Mouse (Mus musculus) C2C12 (cell line): Measurements from ENCODE around the gene Gfra4. TPM values are rescaled to one million over a fixed set of nuclear protein-coding genes. Genes with fewer than 3 reads are reported as not detected.

Source experiments
- H3K27me3 ChIP-seq: one replicate; pipeline ENCODE4 v1.6.1; 2011; ENCODE audit not compliant: control insufficient read depth, insufficient read depth, insufficient read length
- H3K36me3 ChIP-seq: one replicate; pipeline ENCODE4 v1.6.1; 2011; ENCODE audit not compliant: control insufficient read depth, insufficient read depth
- H3K4me3 ChIP-seq: one replicate; pipeline ENCODE4 v1.5.1; 2011; ENCODE audit warnings: mild to moderate bottlenecking, control low read depth; ENCODE audit not compliant: poor library complexity, insufficient read depth, severe bottlenecking
- H3K79me2 ChIP-seq: one replicate; pipeline ENCODE4 v1.6.1; 2011; ENCODE audit not compliant: control insufficient read depth, insufficient read depth
- H3K79me3 ChIP-seq: one replicate; pipeline ENCODE4 v1.6.1; 2011; ENCODE audit warnings: low read depth, control low read depth
- H3ac ChIP-seq: one replicate; pipeline ENCODE3; 2011; ENCODE audit warnings: low read depth; ENCODE audit not compliant: control insufficient read depth, insufficient read length
- CEBPB ChIP-seq: IDR thresholded peaks from one replicate; pipeline ENCODE4 v1.6.1; 2011; ENCODE audit warnings: low read depth, mild to moderate bottlenecking, control low read depth, moderate library complexity
- CTCF ChIP-seq: IDR thresholded peaks from one replicate; pipeline ENCODE4 v1.5.1; 2011; ENCODE audit not compliant: control insufficient read depth, insufficient read depth, insufficient read length
- FOSL1 ChIP-seq: IDR thresholded peaks from one replicate; pipeline ENCODE4 v1.8.0; 2011; ENCODE audit warnings: mild to moderate bottlenecking, low read length; ENCODE audit not compliant: poor library complexity, insufficient read depth, severe bottlenecking
- MAX ChIP-seq: IDR thresholded peaks from one replicate; pipeline ENCODE4 v1.6.1; 2011; ENCODE audit warnings: mild to moderate bottlenecking, control low read depth
- MYOD1 ChIP-seq: IDR thresholded peaks from one replicate; pipeline ENCODE4 v1.6.1; 2011; ENCODE audit warnings: low read depth; ENCODE audit not compliant: control insufficient read depth, insufficient read length
- MYOG ChIP-seq: IDR thresholded peaks from one replicate; pipeline ENCODE4 v1.6.1; 2011; ENCODE audit not compliant: control insufficient read depth, insufficient read length; ENCODE audit errors: extremely low read depth
- USF1 ChIP-seq: IDR thresholded peaks from one replicate; pipeline ENCODE4 v1.6.1; 2011; ENCODE audit warnings: low read depth, mild to moderate bottlenecking, control low read depth, moderate library complexity
- polyA plus RNA-seq: library from polyadenylated mRNA; unstranded; fragments of >200 nt; fragmentation: generic; extraction: Trizol; gene quantifications from one replicate; pipeline ENCODE4 v1.2.1, GENCODE M21; 2012; ENCODE audit warnings: missing spikeins

The Gfra4 gene
- polyA plus RNA-seq, 1 experiment: 0.33 TPM

GRCm38 (mm10) chr2:131053851-131054645 is 11.2 kb upstream of the Gfra4 start:
- H3K4me3 ChIP-seq: no peak overlapping the region
- no peaks in the 10 kb centered on the region for H3K79me3 ChIP-seq
- no peak overlapping the region for H3ac ChIP-seq
- TF ChIP-seq MAX: no peak
- no peak for TF ChIP-seq USF1
- TF ChIP-seq MYOG: no peak
- no peak for TF ChIP-seq FOSL1
- no peak for TF ChIP-seq MYOD1
- H3K27me3 ChIP-seq: peaks cover 34% of the 10 kb centered on the region
- H3K36me3 ChIP-seq: no peaks in the 10 kb centered on the region
- no peaks in the 10 kb centered on the region for H3K79me2 ChIP-seq

- Histone ChIP-seq H3K79me3 (no peaks in the 10 kb centered on the region), H3K79me2 (no peaks in the 10 kb centered on the region), H3ac (no peak overlapping the region), H3K27me3 (peaks cover 34% of the 10 kb centered on the region), H3K4me3 (no peak overlapping the region), H3K36me3 (no peaks in the 10 kb centered on the region)
- TF ChIP-seq MYOD1 (no peak), USF1 (no peak), MYOG (no peak), FOSL1 (no peak), CEBPB (no peak), MAX (no peak), CTCF (no peak)
Observed at GRCm38 (mm10) chr2:131052862-131053418, 10.1 kb upstream of the Gfra4 start.

GRCm38 (mm10) chr2:131052043-131052442 is 9.2 kb upstream of the Gfra4 start:
- Histone ChIP-seq H3K79me3 (no peaks in the 10 kb centered on the region), H3K27me3 (peaks cover 34% of the 10 kb centered on the region), H3K79me2 (no peaks in the 10 kb centered on the region), H3ac (no peak overlapping the region), H3K36me3 (no peaks in the 10 kb centered on the region), H3K4me3 (no peak overlapping the region)
- no peak for TF ChIP-seq CEBPB
- TF ChIP-seq CTCF: no peak
- no peak for TF ChIP-seq USF1
- TF ChIP-seq MAX: no peak
- TF ChIP-seq MYOD1: no peak
- TF ChIP-seq MYOG: no peak
- TF ChIP-seq FOSL1: no peak

- Histone ChIP-seq H3K79me3 (no peaks in the 10 kb centered on the region), H3K27me3 (peaks cover 8% of the 10 kb centered on the region), H3K4me3 (no peak overlapping the region), H3K79me2 (no peaks in the 10 kb centered on the region), H3ac (no peak overlapping the region), H3K36me3 (no peaks in the 10 kb centered on the region)
- TF ChIP-seq FOSL1 (no peak), CEBPB (no peak), MYOD1 (no peak), MYOG (no peak), CTCF (no peak)
Observed at GRCm38 (mm10) chr2:131046025-131046424, 3.1 kb upstream of the Gfra4 start.

DNA sequence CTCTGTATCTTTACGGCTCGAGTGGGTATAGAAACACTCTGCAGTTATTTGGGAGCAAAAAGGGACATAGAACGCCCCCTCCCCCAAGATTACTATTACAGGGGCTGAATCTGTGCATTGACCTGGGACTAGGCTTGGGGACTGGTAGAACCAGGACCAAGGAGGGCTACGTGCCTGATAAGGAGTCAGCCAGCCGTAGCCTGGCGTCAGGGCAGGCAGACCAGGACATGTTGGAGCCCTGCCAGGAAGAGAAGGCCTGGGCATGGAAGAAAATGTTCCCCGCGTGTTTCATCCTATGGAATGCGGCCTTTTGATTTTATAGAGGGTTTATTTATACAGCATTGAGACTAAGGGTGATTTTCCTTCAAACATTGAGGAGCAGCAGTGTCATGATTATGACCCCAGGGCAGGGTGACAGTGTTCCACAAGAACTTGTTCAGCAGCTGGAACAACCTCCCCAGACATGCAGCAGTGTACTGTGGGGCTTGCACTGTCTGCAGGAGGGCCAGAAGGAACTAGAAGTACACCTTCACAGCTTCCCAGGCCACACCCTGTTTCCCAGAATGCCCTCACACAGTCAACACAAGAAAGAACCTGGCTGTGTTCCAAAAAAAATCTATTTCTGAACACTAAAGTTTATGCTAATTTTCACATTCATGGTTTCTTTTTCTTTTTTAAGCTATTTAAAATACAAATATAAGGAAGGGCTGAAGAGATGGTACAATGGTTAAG is 2.3 kb upstream of the Gfra4 start:
- no peaks in the 10 kb centered on the region for H3K79me2 ChIP-seq
- no peaks in the 10 kb centered on the region for H3K79me3 ChIP-seq
- H3K36me3 ChIP-seq: no peaks in the 10 kb centered on the region
- H3ac ChIP-seq: no peak overlapping the region
- TF ChIP-seq MYOG (no peak), MYOD1 (no peak), FOSL1 (no peak), CTCF (no peak), USF1 (no peak), CEBPB (no peak), MAX (no peak)
- H3K4me3 ChIP-seq: no peak overlapping the region
- H3K27me3 ChIP-seq: peaks cover 12% of the 10 kb centered on the region
